In genomic region chr4:35203724-35204123, GRCm38 (mm10) we compare ENCODE assay signal across 33 mouse cellular contexts. TPM values are rescaled to one million over a fixed set of nuclear protein-coding genes. Genes with fewer than 3 reads are reported as not detected.
"Had no signal": no experiment of that assay in that cellular context is flagged by ENCODE, and none has a peak within 500 bp of the region (broad histone marks: within the 10 kb centered on the region; RNA-seq: fewer than 3 reads in every experiment).

No protein-coding gene starts in this region.

- ATAC-seq: midbrain, embryonic 15.5 days had no signal

- H3K27ac ChIP-seq: kidney, postnatal 0 days; layer of hippocampus, adult 2 months; liver, embryonic 13.5 days; midbrain, embryonic 12.5 days; midbrain, embryonic 15.5 days; neural tube, embryonic 13.5 days had no signal

- DNase-seq: kidney, adult 2 months; kidney, postnatal 25 days; layer of hippocampus, adult 9-11 months; liver, embryonic 13.5 days; lung, adult 2 months; lung, postnatal 14 days; lung, postnatal 4 days; retina, postnatal 1 day; thymus, adult 18-20 months; thymus, postnatal 14 days; thymus, postnatal 4 days had no signal

- H3K9ac ChIP-seq: liver, embryonic 13.5 days; midbrain, embryonic 12.5 days; midbrain, embryonic 15.5 days; neural tube, embryonic 13.5 days had no signal

- H3K9me3 ChIP-seq: liver, embryonic 13.5 days; midbrain, embryonic 12.5 days; midbrain, embryonic 15.5 days; neural tube, embryonic 13.5 days had no signal

- H3K4me3 ChIP-seq: layer of hippocampus, adult 2 months; liver, embryonic 13.5 days; midbrain, embryonic 12.5 days; midbrain, embryonic 15.5 days; myocyte; neural tube, embryonic 13.5 days had no signal

- H3K4me1 ChIP-seq: liver, embryonic 13.5 days; midbrain, embryonic 12.5 days; midbrain, embryonic 15.5 days; neural tube, embryonic 13.5 days had no signal

- H3K27me3 ChIP-seq: liver, embryonic 13.5 days; midbrain, embryonic 12.5 days; midbrain, embryonic 15.5 days; neural tube, embryonic 13.5 days had no signal

- H3K4me2 ChIP-seq: liver, embryonic 13.5 days; midbrain, embryonic 12.5 days; midbrain, embryonic 15.5 days; neural tube, embryonic 13.5 days had no signal

RNA-seq across cellular contexts. Expression of gene Ifnk, which starts 51.9 kb away (rescaled TPM):
- total RNA-seq: layer of hippocampus, adult 2 months; layer of hippocampus, postnatal 25 days; left cerebral cortex, adult 18-20 months; left cerebral cortex, postnatal 10 days; left cerebral cortex, postnatal 36 days; liver, adult 2 months; megakaryocyte progenitor cell, adult 5-6 weeks; megakaryocyte-erythroid progenitor cell, adult 5-6 weeks; monocyte, adult 5-6 weeks; neutrophil, adult 5-6 weeks had no signal
- polyA plus RNA-seq: kidney, adult 2 months; kidney, postnatal 0 days; large intestine, adult 2 months; limb, embryonic 11.5 days; limb, embryonic 14.5 days; liver, adult 2 months; lung, adult 2 months; lung, embryonic 16.5 days; midbrain, embryonic 15.5 days; myocyte; neural tube, embryonic 13.5 days; small intestine, adult 2 months; spleen, adult 2 months; testis, adult 2 months had no signal
